Mouse (Mus musculus) kidney, adult 2 months (tissue): ENCODE data around the gene Olfr730. TPM values are rescaled to one million over a fixed set of nuclear protein-coding genes. Genes with fewer than 3 reads are reported as not detected.

Experiments used
- DNase-seq: peaks from one replicate; pipeline ENCODE4 v3.0.0; 2021
- H3K27ac ChIP-seq: fragments of 200-500 bp; 2 replicates; pipeline ENCODE4 v1.5.1; 2012; ENCODE audit warnings: low read depth, low read length, control low read depth, inconsistent platforms; ENCODE audit not compliant: insufficient read depth
- H3K27me3 ChIP-seq: fragments of 200-500 bp; replicated peaks from 2 replicates; pipeline ENCODE4 v1.6.1; 2012; ENCODE audit warnings: mild to moderate bottlenecking, moderate library complexity, low read length, inconsistent platforms; ENCODE audit not compliant: control insufficient read depth, insufficient read depth
- H3K36me3 ChIP-seq: fragments of 200-500 bp; 2 replicates; pipeline ENCODE4 v1.6.1; 2012; ENCODE audit warnings: mild to moderate bottlenecking, moderate library complexity, low read length, inconsistent platforms; ENCODE audit not compliant: control insufficient read depth, insufficient read depth
- H3K4me1 ChIP-seq: fragments of 200-500 bp; 2 replicates; pipeline ENCODE4 v1.6.1; 2011; ENCODE audit warnings: low read length; ENCODE audit not compliant: control insufficient read depth, insufficient read depth
- H3K4me3 ChIP-seq: fragments of 200-500 bp; 2 replicates; pipeline ENCODE4 v1.5.1; 2011; ENCODE audit warnings: mild to moderate bottlenecking, low read depth, low read length, control low read depth; ENCODE audit not compliant: insufficient read depth
- CTCF ChIP-seq: fragments of 200-500 bp; conservative IDR thresholded peaks from 2 replicates; pipeline ENCODE4 v1.5.1; 2011; ENCODE audit warnings: low read depth, mild to moderate bottlenecking, control low read depth, low read length, moderate library complexity, mixed read lengths; ENCODE audit not compliant: insufficient read depth, insufficient read length
- POLR2A ChIP-seq: fragments of 200-500 bp; IDR thresholded peaks from one replicate; pipeline ENCODE4 v1.6.1; 2011; ENCODE audit warnings: low read depth, low read length, control low read depth
- WGBS: fragments of 180-500 bp; shearing (Covaris S2); methylation state at CpG from one replicate; pipeline ENCODE4 v1.1.7; 2018; 5-methylcytosine and 5-hydroxymethylcytosine counted together
- polyA plus RNA-seq: library from polyadenylated mRNA; depleted of rRNA; stranded (reverse); fragments of >200 nt; gene quantifications from 2 replicates; pipeline ENCODE4 v1.2.3, GENCODE M21; 2012; rRNA removed

The Olfr730 gene
- not detected in 2 replicates for polyA plus RNA-seq

- no peaks in the 10 kb centered on the region for H3K36me3 ChIP-seq
- no peaks in the 10 kb centered on the region for H3K27me3 ChIP-seq
- WGBS: 69% methylated on average over 1 of the region's 1 CpGs
- TF ChIP-seq POLR2A (no peak), CTCF (no peak)
- no peak within 1 kb of the TSS for H3K4me3 ChIP-seq
- no peaks in the 10 kb centered on the region for H3K4me1 ChIP-seq
- no peak within 1 kb of the TSS for H3K27ac ChIP-seq
- DNase-seq: no peak
These were observed at the start of gene Olfr730 for GRCm38 (mm10) chr14:50188098-50188497. Gene Olfr730, minus strand, starts transcription at chr14:50188198.

GRCm38 (mm10) chr14:50152810-50153209 is 35.2 kb downstream of the Olfr730 start, which contains the start of gene Olfr729:
Gene Olfr729, minus strand, starts transcription at chr14:50152910.
- no peak for TF ChIP-seq CTCF
- no peak for TF ChIP-seq POLR2A
- H3K27me3 ChIP-seq: no peaks in the 10 kb centered on the region
- no peak for DNase-seq
- H3K27ac ChIP-seq: no peak within 1 kb of the TSS
- H3K4me1 ChIP-seq: no peaks in the 10 kb centered on the region
- H3K36me3 ChIP-seq: no peaks in the 10 kb centered on the region
- H3K4me3 ChIP-seq: no peak within 1 kb of the TSS

GRCm38 (mm10) chr14:50142580-50142979 is 45.4 kb downstream of the Olfr730 start, which contains the start of gene Olfr728:
Gene Olfr728, minus strand, starts transcription at chr14:50142680.
- Histone ChIP-seq H3K27ac (no peak within 1 kb of the TSS), H3K36me3 (no peaks in the 10 kb centered on the region), H3K4me3 (no peak within 1 kb of the TSS), H3K27me3 (no peaks in the 10 kb centered on the region), H3K4me1 (no peaks in the 10 kb centered on the region)
- WGBS: 90% methylated on average over 5 of the region's 5 CpGs
- no peak for DNase-seq
- TF ChIP-seq POLR2A (no peak), CTCF (no peak)

Other genes starting within 250 kb of the Olfr730 start
- not detected in 2 replicates for gene Olfr724, start 224.9 kb downstream of the Olfr730 start, polyA plus RNA-seq
- gene Olfr725, start 147.8 kb downstream of the Olfr730 start, polyA plus RNA-seq: not detected in 2 replicates
- gene Olfr726, start 97.2 kb downstream of the Olfr730 start, polyA plus RNA-seq: not detected in 2 replicates
- gene Olfr727, start 65.0 kb downstream of the Olfr730 start, polyA plus RNA-seq: not detected in 2 replicates
- gene Olfr728, start 45.5 kb downstream of the Olfr730 start, polyA plus RNA-seq: not detected in 2 replicates
- not detected in 2 replicates for gene Olfr729, start 35.3 kb downstream of the Olfr730 start, polyA plus RNA-seq
- gene Olfr731, start 53.7 kb upstream of the Olfr730 start, polyA plus RNA-seq: not detected in 2 replicates
- gene Olfr732, start 96.0 kb upstream of the Olfr730 start, polyA plus RNA-seq: not detected in 2 replicates
- not detected in 2 replicates for gene Olfr733, start 113.3 kb upstream of the Olfr730 start, polyA plus RNA-seq
- gene Olfr734, start 138.6 kb upstream of the Olfr730 start, polyA plus RNA-seq: not detected in 2 replicates
- gene Olfr735, start 160.7 kb upstream of the Olfr730 start, polyA plus RNA-seq: not detected in 2 replicates
- gene Tlr11, start 169.7 kb upstream of the Olfr730 start, polyA plus RNA-seq: 0.34 and 0.50 TPM in 2 replicates
- gene Olfr736, start 193.0 kb upstream of the Olfr730 start, polyA plus RNA-seq: not detected in 2 replicates
- gene Olfr738, start 219.4 kb upstream of the Olfr730 start, polyA plus RNA-seq: not detected in 2 replicates
- gene Olfr739, start 230.4 kb upstream of the Olfr730 start, polyA plus RNA-seq: not detected in 2 replicates